Mouse (Mus musculus): ENCODE results near the gene Ccdc188. TPM values are rescaled to one million over a fixed set of nuclear protein-coding genes. Genes with fewer than 3 reads are reported as not detected.
"Not testable (repeated sequence)": the region's sequence is repeated elsewhere in the genome, so short reads cannot be mapped to it uniquely, and the experiment has no call there.

The Ccdc188 gene
- total RNA-seq (2021): not detected
- long read RNA-seq, experiment 1: 0 reads
- long read RNA-seq, experiment 2: 0 reads

DNA sequence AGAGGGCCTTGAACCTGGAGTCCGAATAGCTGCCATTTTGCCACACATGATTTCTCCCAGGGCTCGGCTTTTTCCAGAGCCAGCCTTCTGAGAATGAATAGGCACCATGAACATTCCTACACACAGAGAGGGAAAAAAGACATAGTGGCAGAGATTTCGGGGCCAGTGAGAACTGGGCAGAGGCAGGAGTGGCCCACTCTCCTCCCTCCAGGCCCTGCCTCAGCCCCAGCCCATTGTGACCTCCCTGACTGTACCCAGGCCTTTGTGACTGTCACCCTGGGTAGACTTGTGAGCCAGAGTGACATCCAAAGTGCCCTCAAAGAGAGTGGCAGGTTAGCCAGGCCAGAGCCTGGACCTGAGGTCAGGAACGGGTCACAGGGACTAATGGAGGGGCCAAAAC is at the start of gene Ccdc188:
Ccdc188 (plus strand) TSS at position 301 of the 400 bp plus-strand sequence.
- no peak for DNase-seq

DNA sequence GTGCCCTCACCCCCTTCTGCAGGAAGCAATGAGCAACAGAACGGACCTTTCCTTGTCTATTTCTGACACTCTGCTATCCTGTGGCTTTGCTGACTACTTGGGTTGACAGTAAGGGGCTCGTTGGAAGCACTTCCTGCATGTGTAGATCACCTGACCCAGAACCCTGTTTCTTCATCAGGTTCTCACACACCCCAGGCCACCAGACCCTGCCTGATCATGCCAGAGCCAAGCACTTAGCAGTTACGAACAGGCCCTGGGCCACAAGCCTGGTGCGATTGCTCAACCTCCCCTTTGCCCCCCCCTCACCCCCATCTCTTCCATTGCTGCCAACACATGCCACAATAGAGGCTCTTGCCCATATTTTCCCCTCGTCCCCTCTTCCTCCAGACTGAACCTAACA is 48.5 kb upstream of the Ccdc188 start:
- DNase-seq: no peak

DNA sequence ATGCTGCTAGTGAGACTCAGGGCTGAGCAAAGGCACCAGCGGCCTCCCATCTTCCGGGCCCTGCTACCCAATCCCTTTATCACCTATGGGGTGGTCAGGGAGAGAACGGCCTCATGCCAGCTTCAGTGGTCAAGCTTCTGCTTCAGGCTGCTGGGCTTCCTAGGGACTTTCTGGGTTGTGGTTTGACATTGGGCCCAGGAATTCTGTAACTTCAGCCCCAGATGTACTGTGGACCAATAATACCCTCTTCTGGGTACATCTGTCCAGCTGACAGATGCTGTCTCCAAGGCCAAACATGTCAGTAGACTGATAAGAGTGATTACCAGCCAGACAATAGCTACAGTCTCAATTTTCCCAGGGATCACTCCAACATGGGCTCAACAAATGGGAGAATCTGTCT is 47.9 kb upstream of the Ccdc188 start:
- DNase-seq: peak in 1 of 2 experiments; percentile 41

DNA sequence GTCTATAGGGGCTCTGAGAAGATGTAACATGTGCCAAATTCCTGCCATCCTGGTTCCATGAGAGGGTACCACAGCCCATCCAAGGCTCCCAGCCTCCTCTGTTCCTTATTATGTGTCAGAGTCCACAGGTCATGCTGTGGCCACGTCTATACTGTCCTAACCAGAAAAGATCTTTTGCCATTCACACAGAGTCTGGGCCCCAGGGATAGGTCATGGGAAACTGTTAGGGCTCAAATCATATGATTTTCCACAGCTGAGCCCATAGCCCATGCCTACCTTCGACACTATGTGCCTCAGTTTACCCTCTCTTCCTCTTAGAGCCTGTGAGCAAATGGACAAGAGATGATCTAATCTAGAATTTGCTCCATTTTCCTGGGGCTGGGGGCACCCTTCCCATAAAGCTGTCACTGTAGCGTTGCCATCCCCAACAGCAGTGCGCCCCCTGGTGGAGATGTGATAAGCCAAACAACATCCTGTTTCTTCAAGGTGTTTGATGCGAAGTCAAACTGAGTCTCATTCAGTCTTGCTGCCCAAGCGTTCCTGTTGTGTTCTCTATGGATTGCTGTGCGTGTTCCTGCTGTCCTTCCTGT is 45.3 kb upstream of the Ccdc188 start:
- DNase-seq: peak; percentile 86 to 88

DNA sequence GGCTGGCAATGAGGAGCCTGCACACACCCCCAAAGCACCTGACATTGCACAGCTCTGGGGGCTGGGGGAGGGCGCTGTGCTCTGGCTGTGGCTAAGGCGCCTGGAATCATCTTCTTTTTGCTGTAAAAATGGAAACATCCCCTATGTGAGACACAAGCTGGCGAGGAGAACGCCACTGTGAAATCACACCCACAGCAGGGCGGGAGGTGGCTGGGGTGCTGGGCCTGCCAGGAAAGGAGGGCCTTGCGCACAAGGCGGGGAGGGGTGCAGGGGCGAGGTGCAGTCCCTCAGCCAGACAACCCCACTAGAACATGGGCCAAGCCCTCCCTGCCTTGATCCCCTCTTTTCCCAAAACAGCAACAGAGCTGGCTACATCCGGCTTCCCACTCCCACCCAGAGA is 44.4 kb upstream of the Ccdc188 start:
- no peak for DNase-seq

DNA sequence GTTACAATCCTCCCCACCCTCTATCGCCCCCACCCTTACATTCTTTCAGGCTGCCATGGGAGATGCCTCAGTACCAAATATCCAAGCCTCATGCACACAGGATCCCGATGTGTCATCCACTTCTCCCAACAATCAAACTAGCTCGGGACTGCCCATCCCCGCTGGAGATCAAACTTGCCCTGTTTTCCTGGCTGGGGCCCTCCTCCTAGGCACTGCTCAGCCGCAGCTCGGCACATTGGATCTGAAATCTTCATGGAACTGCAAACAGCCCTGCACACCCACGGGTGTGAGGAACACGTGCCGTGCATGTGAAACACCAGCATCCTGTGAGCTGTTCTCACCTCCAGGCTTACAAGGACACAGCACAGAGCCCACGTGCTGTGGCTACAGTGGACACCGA is 43.9 kb upstream of the Ccdc188 start:
- DNase-seq: no peak

DNA sequence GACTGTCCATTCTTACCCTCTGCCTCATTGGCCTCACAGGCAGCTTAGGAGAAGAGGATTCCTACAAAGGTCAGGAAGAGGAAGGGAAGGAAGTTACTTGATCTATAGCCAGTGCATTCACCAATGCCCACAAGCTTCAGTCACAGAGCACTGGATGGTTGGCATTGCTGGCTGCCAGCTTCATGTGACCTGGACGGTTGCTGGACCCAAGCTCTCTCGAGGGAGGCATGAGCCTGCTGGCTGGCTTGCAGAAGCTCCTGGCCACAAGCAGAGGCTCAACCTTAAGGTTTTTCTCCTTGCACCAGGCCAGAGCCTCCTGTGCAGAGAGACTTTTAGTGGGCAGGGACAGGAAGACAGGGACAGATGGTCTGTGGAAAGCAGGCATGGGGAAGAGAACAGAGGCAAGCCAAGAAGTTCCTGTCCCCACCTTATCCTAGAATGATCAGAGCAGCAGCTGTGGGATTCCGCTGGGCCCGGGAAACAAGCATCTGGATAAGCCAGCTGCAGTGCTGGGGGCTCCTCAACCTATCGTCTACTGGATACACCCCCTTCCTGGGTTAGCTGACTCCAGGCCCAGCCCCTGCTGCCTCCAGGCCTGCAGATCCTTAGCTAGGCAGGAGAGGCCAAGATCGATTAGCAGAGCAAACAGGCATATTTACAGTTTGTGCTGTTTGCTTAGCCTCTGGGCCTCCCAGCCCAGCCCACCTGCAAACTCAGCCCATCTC is 41.7 kb upstream of the Ccdc188 start:
- peak in 1 of 2 experiments; percentile 20 for DNase-seq

DNA sequence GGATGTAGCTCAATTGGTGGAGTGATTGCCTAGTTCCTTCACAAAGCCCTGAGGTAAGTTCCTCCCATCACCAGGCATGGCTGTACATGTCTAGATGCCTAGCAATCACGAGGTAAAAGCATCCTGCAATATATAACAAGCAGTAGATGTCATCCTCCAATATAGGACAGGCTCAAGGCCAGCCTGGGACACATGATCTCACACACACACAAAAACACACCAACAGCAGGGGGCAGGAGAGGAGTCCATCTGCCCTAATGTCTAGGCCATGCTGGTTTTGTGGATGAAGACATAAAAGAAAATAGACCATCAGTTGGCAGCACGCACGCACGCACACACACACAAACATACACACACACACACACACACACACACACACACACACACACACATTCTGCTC is 40.9 kb upstream of the Ccdc188 start:
- DNase-seq: peak in 1 of 2 experiments; percentile 29

DNA sequence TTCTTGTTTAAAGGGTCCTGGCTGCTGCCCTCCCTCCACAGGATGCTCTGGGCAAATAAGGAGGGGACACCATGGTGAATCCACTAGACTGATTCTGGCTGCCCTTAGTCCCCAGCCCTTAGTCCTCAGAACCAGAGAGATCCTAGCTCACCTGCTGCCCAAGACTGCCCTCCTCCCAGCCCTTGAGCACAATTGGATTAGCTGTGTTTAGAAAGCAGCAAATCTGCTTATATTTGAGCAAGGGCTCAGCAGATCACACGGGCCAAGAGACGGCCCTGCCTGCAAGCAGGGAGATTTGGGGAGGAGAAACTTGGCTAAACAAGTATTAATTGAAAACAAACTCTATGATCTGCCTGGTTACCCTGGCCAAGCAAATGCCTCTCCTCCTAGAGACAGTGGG is 38.1 kb upstream of the Ccdc188 start:
- no peak for DNase-seq

DNA sequence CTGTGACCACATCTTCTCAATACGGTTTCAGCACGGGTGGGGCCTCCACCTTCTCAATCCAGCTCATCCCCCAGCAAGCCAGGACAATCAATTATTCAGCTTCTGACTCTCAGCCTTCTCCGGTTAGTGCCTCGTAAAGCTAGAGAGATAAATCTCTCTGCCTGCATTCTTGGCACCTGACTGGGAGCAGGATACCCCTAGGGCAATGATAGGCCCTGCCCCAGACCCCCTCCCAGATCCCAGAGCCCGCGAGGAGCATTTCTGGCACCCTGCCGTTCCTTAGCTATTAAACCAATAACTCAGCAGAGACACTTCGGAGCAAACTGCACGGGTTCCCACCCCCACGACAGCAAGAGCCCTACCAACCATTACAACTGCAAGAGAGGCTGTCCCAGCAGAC is 36.3 kb upstream of the Ccdc188 start:
- no peak for DNase-seq

DNA sequence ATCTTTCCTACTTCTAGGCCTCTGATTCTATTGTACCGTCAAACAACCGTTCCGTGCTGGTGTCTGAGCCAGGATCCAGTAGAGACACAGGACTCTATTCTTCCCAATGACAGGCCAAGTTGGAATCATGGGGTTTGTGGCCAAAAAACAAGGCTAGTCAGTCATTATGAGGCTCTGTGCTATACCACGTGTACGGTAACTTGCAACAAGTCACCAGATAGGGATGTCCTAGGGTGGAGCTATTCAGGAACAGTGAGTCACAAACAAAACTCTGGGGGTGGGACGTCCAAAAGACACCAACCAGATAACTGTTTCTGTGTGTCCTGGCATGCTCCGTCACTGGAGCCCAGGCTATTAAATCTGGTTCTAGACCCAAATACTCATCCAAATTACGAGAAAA is 34.9 kb upstream of the Ccdc188 start:
- DNase-seq: no peak

DNA sequence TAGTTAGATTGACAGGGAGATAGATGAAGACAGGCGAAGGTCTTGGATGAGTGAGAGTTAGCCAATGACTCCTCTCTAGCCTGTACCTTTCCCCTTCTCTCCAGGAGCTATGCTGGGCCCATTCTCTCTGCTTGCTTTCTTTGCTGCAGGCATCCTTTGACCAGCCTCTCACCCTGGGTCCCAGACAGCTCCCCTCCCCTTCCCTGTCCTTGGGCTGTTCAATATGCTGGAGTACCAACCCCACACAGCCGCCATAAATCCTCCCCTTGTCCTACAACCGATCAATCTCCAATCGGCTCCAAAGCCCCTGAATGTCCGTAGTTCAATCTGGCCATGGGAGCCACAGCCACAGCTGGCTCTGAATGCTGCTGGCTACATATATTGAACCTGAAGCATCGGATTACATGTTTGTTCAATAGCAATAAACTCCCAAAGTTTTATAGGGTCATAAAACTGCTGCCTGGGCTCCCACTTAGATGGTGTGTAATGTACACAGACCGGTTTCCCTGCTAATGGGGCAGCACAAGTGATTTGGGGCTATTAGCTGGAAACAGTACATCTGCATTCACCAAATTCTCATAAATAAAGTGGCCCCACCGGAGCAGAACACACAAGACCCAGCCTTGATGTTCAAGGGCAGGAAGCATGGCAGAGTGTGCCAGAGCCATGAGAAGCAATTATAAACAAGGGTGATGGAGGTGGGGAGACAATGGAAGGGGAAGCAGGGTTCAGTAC is 31.8 kb upstream of the Ccdc188 start:
- no peak for DNase-seq

DNA sequence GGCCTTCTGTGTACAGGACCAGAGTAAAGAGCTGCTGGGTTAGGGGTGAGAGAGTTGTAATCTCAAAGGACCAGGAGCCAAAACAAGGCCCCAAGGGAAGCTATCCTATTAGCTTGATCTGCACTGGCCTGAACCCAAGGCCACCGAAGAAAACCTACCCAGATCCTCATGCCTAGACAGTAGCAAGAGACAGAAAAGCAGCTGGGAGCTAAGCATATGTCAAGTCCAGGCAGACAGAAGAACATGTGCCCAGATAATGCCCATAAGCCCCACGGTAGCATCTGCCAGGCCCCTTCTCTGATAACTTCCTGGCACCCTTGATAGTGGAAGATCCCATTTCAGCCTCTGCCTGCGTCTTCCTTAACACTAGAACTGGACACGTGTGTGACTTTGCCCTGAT is 30.9 kb upstream of the Ccdc188 start:
- no peak for DNase-seq

DNA sequence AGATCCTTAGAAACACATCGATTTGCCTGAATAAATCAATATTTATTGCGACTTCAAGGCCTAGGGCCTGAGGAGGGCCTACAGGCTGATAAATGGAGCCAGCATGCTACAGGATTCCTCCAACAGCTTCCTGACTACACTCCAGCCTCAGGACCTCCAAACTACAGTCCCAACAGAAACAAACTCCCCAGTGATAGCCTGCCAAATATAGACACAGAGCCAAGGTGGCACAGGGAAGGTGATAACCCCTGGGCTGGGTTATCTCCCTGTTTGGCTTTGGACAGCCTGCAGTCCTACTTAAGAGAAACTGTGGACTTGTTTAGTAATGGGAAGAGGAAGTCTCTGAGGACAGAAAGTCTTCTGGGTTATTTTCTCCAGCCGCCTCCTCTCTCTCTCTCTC is 30.5 kb upstream of the Ccdc188 start:
- DNase-seq: no peak

DNA sequence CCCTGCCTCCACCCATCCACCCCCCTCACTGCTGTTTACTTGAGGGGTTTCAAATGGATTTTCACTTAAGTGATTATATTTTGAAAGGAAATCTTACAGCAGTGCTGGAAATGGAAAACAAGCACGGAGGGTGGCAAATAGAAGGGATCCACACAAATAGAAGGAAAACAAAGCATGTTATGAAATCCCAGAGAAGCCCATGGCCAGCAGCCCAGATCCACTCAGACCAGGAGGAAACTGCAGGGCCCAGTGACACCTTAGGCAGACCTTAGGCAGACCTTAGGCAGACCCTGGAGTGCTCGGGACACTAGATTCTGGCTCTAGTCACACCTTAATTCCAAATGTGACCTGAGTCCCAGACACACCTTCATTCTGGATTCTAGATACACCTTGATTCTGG is 26.7 kb upstream of the Ccdc188 start:
- DNase-seq: no peak

DNA sequence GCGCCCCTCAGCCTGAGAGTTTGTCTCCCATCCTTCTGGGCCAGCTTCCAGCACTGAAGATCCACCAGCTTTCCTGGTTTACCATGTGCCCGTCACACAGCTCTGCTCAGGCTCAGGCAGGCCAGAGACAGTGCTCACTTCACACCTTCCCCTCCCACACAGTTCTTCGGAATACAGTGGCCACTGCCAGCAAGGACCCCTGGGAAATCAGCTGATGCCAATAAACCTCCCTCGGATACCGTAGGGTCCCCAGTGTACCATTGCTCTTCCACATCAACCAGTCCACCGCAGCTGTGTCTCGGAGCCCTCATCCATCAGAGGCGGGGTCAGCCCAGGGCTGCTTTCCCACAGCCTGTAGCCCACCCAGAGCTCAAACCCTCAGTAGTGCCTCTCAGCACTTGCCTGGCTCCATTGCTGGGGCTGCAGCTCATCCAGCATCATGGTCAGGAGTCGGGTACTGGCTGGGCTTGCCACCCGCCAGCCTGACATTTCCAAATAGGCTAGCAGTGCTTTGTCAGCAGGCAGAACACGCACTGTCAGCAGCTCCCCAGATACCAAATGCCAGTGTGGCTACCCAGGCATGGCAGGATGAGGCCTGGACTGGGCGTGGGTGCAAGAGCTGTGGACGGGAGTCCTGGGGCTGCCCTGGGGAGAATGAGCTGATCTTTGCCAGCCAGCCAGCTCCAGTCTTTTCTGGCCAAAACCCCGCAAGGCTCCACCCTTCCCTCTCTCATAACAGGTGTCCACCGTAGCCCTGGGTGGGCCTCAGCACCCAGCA is 23.3 kb upstream of the Ccdc188 start:
- no peak for DNase-seq

DNA sequence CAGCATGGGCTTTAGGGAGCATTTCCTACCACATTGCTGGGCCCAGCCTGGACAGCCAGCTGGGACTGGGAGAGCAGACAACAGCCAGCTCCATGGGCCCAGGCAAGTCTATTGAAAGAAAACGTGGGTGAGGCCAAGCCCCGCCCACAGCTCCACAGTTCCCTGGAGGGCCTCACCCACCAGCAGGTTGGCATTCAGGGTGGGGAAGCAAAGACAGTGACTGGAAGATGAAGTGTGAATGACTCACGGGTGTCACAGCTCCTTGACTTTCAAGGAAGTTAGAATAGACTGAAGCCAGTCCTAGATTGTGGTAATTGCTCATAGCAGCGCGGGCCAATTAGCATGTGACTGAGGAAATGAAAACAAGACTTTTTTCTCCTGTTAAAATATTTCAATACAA is 22.6 kb upstream of the Ccdc188 start:
- no peak for DNase-seq

DNA sequence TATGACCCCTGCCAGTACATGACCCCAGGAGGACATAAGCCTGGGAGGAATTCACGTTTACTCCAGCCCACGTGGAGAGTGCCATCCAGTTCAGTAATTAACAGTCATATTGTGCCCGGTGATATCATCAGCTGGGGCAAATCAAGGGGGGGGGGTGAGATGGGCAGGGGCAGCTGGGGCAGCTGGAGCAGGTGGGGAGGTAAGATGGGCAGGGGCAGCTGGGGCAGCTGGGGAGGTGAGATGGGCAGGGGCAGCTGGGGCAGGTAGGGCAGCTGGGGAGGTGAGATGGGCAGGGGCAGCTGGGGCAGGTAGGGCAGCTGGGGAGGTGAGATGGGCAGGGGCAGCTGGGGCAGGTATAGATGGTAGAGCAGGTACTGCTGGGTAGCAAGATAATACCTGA is 22.1 kb upstream of the Ccdc188 start:
- DNase-seq: not testable (repeated sequence)

DNA sequence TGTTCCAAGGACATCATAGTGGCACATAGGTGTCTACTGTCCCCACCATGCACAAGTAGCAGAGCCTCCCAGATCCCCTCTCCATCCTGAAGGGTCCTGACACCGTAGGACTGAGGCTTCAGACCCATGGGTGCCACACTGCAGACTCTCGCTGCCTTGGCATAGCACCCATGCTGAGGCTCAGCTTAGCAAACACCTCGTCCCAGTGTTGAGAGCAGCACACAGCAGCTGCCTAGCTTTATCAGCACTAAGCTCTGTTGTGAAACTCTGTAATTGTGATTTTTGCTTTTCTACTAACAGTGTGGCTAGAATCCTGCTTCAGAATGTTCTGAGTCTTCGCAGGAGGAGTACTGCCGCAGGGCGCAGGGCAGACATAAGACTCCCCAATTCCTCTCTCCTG is 19.8 kb upstream of the Ccdc188 start:
- no peak for DNase-seq

DNA sequence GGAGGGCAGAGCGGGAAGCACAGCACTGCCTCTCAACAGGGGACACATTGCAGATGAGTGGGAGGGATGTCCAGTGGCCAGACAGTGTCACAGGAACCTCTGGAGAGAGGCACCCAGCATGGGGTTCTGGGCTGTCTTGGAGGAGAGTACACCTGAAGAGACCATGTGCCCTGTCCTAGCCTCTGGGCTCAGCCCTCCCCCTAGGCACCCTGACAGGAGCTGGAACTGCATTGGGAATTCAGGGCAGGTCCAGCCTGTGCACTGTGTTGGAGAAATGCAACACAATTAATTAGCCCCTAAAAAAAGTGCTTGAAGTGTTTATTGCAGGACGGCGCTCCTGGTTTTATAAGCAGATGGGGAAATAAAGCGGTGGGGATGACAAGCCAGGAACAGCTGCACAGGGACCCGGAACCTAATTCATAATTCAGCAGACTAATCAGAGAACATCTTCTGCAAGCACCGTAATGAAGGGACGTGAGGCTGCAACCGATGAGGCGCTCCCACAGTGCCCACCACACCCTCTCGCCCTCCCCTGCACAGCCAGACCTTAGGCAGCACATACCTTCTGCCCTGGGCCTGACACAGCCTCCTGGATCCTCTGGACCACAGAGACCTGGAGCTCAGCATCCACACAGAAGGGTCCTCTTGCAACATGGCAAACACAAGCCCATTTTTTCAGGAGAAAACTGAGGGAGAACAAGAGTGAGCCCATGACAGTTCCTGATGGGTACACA is 19.1 kb upstream of the Ccdc188 start:
- no peak for DNase-seq

DNA sequence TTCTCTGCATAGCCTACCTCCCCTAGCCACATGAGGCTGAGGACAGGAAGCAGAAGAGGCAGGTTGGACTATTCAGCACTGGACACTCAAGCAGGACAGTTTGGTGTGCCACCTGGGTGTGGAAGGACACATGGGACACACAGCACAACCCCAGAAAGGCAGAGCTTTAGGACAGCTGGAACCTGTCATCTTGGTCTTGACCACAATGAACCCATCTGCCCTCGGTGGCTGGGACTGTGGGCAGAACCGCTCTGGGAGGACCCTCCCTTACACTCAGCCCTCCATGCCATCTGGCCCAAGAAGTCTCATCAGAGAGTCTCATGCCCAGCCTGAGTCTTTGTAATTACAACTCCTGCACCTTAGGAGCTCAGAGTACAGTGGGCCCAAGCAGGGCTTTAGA is 17.6 kb upstream of the Ccdc188 start:
- no peak for DNase-seq

DNA sequence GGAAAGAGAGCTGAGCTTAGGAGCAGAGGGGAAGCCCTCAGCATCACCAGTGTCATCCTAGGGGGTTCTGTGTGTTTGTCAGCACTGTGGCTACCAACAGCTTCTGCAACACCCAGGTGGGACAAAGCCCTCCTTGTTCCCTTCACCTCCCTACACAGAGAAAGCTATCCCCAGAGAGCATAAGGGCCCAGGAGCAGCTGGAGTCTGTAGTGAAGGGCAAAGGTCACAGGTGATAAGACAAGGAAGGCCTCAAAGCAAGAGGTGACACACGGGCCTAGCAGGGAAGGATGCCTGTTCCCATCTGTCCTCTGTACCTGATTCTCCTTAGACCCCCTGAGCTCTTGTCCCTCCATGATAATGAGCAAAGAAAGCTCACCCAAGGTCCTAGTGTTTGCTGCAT is 16.1 kb upstream of the Ccdc188 start:
- no peak for DNase-seq
